Mouse (Mus musculus) adrenal gland, adult 2 months (tissue): ENCODE measurements around the gene Fam243. TPM values are rescaled to one million over a fixed set of nuclear protein-coding genes. Genes with fewer than 3 reads are reported as not detected.

Experiments used
- polyA plus RNA-seq: library from polyadenylated mRNA; depleted of rRNA; stranded (reverse); fragments of >200 nt; gene quantifications from 2 replicates; pipeline ENCODE4 v1.2.3, GENCODE M21; 2012; rRNA removed
- total RNA-seq, 2 experiments: library from RNA; stranded (reverse); gene quantifications; 2 replicates each; pipeline ENCODE4 v1.2.3; 2021

The Fam243 gene
- total and polyA plus RNA-seq, 3 experiments: not detected

Other genes starting within 250 kb of the Fam243 start
- not detected for gene Kcne2, start 29.1 kb downstream of the Fam243 start, total RNA-seq
- not detected in 2 replicates for gene Kcne2, start 29.1 kb downstream of the Fam243 start, polyA plus RNA-seq
- gene Smim11, start 20.2 kb downstream of the Fam243 start, total RNA-seq: 10 to 100 TPM; 69.5 to 72.8 TPM
- gene Smim11, start 20.2 kb downstream of the Fam243 start, polyA plus RNA-seq: 75.0 and 78.7 TPM in 2 replicates
- gene Kcne1, start 38.0 kb upstream of the Fam243 start, total RNA-seq: under 1 TPM in 1 of 2 experiments, not detected in 1; 0.17 TPM
- gene Kcne1, start 38.0 kb upstream of the Fam243 start, polyA plus RNA-seq: 0.41 TPM in 1 of 2 replicates, not detected in the other
- 10 to 100 TPM; 15.8 to 23.2 TPM for gene Rcan1, start 149.4 kb upstream of the Fam243 start, total RNA-seq
- gene Rcan1, start 149.4 kb upstream of the Fam243 start, polyA plus RNA-seq: 4.7 and 5.4 TPM in 2 replicates
- gene Clic6, start 164.3 kb upstream of the Fam243 start, total RNA-seq: under 1 TPM in 1 of 2 experiments, not detected in 1; 0.55 TPM
- 0.08 and 0.21 TPM in 2 replicates for gene Clic6, start 164.3 kb upstream of the Fam243 start, polyA plus RNA-seq